Mouse (Mus musculus): ENCODE data around the gene Tnfrsf9.

GRCm38 (mm10) chr4:150963711-150964110, 49.3 kb downstream of the Tnfrsf9 start:
- TF ChIP-seq CTCF (IDR thresholded peaks at IDR 0.05; ENCODE audit: low read depth) (no peak), EP300 (IDR thresholded peaks at IDR 0.05; ENCODE audit: low read depth) (no peak)

All from heart, postnatal 0 days (tissue).